Mouse (Mus musculus): ENCODE results near the gene Nlgn3.

DNA sequence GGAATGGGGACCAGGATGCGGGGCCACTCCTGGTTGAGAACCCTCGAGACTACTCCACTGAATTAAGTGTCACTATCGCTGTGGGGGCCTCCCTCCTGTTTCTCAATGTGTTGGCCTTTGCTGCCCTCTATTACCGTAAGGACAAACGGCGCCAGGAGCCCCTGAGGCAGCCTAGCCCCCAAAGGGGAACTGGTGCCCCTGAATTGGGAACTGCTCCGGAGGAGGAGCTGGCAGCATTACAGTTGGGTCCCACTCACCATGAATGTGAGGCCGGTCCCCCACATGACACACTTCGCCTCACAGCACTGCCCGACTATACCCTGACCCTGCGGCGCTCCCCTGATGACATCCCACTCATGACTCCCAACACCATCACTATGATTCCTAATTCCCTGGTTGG lies 20.8 kb downstream of the Nlgn3 start:
- TF ChIP-seq FLI1 (IDR thresholded peaks at IDR 0.05; ENCODE audit: low read length): no peak
- TF ChIP-seq GATA1 (IDR thresholded peaks at IDR 0.05; ENCODE audit: borderline replicate concordance, low read length): no peak

Data from megakaryocyte, embryonic 14.5 days (primary cell).